Mouse (Mus musculus) cerebellum, adult (tissue): ENCODE measurements around the gene Stpg4.

Experiments used
- ATAC-seq: cut with Nextera tagmentation; 2 replicates; pipeline ENCODE4 v1.9.2; 2017; ENCODE audit warnings: mild to moderate bottlenecking, moderate library complexity, mixed read lengths; ENCODE audit not compliant: insufficient number of reproducible peaks, low FRiP score, low TSS enrichment

Stpg4 gene

GRCm38 (mm10) chr17:87447612-87448200 is 20.2 kb upstream of the Stpg4 start:
- 0 out of 2 replicates have a peak, but pooled peaks have one; percentile 4 for ATAC-seq

GRCm38 (mm10) chr17:87446767-87447611 is 19.4 kb upstream of the Stpg4 start, which contains the start of gene Calm2:
TSS of gene Calm2 (minus strand) at chr17:87446935.
- ATAC-seq: peak; percentile 81

GRCm38 (mm10) chr17:87445917-87446766 is 18.6 kb upstream of the Stpg4 start:
- peak; percentile 33; the same call in 1 of the 2 replicates for ATAC-seq

- ATAC-seq: no peak
Observed at GRCm38 (mm10) chr17:87445337-87445916, 17.9 kb upstream of the Stpg4 start.

DNA sequence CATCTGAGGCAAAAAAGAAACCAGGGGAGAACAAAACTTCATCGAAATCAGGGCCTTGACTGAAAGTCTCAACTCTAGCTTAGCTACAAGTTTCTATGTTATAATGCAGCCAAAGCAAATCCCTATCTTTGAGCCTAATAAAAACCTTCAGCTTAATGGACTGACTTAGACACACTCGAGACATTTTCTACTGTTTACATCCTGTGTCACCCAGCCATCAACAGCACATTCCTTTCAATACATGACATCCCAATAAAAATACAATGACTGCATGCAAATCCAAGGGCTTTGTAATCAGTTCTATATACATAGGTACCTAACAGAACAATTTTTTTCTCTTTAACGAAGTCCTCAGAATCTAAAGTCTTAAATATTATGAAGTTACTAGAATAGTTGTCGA is 17.2 kb upstream of the Stpg4 start:
- no peak for ATAC-seq

GRCm38 (mm10) chr17:87441537-87441936 is 14.0 kb upstream of the Stpg4 start:
- no peak for ATAC-seq

DNA sequence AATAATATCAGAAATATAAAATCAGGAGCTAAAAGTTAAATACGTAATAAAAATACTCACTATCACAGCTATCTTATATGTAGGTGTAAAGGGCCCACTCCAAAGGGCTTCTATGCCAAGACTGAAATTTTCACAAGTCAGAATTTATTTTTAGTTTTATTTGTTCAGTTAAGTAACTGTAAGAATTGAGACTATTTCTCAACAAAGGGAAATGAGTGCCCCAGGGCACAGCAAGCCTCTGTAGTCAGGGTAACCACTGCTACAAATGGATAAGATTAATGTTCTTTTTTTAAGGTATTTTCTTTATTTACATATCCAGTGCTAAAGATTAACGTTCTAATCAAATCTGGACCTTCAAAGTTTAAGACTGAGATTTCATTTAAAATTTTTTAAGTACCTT is 11.9 kb upstream of the Stpg4 start:
- ATAC-seq: no peak

- ATAC-seq: no peak
Observed at GRCm38 (mm10) chr17:87433929-87434328, 6.4 kb upstream of the Stpg4 start.

GRCm38 (mm10) chr17:87432743-87433142 is 5.2 kb upstream of the Stpg4 start:
- ATAC-seq: no peak

GRCm38 (mm10) chr17:87432314-87432713 is 4.8 kb upstream of the Stpg4 start:
- no peak for ATAC-seq

DNA sequence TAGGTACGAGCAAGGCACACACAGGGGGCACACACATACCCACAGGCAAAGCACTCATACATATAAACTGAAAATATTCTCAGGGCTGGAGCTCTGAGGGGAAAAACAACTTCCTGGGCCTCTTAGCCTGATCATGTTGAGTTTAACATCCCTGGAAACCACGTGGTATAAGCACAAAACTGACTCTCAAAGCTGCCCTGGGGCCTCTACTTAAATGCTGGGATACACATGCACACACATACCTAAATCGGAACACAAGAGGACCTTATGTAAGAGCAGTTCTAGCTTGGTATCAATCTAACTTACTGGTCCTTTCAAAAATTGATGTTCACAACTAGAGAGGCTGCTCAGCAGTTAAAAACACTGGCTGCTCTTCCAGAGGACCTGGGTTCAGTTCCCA is 1.9 kb upstream of the Stpg4 start:
- no peak for ATAC-seq

- ATAC-seq: no peak
Observed at GRCm38 (mm10) chr17:87418082-87418481, 9.5 kb downstream of the Stpg4 start.

DNA sequence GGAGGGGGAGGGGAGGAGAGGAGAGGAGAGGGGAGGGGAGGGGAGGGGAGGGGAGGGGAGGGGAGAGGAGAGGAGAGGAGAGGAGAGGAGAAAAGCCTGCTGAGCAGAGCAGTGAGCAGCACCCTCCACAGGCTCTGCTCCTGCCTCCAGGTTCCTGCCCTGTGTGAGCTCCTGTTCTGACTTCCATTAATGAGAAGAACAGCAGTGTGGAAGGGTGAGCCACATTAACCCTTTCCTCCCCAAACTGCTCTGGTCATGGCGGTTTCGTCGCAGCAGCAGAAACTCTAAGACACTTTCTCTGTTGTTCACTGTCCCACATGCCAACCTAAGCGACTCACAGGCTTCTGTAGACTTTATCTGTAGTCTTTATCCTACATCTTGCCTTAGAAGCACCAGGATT is 20.9 kb downstream of the Stpg4 start:
- ATAC-seq: no peak

DNA sequence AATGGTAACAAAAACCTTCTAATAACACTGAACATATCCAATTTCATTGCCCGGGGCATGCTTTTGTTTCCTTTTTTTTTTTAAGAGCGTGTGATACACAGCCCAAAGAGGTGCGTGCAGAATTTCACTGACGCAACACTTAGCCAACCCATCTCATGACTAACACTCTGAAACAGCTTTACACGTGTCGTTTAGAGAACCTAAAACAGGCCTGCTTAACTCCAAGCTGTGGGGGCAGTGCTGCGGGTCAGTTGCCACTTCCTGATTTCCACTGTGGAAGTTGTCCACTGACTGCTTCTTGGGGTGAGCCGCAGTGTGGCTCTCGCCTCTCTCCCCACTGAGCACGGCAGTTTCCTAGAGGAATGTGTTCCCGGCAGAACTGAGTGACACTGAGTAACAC is 22.0 kb downstream of the Stpg4 start:
- no peak for ATAC-seq

- ATAC-seq: no peak
Observed at GRCm38 (mm10) chr17:87403462-87403861, 24.1 kb downstream of the Stpg4 start.

GRCm38 (mm10) chr17:87402444-87402843 is 25.1 kb downstream of the Stpg4 start:
- ATAC-seq: no peak

GRCm38 (mm10) chr17:87397088-87397487 is 30.5 kb downstream of the Stpg4 start:
- ATAC-seq: no peak

DNA sequence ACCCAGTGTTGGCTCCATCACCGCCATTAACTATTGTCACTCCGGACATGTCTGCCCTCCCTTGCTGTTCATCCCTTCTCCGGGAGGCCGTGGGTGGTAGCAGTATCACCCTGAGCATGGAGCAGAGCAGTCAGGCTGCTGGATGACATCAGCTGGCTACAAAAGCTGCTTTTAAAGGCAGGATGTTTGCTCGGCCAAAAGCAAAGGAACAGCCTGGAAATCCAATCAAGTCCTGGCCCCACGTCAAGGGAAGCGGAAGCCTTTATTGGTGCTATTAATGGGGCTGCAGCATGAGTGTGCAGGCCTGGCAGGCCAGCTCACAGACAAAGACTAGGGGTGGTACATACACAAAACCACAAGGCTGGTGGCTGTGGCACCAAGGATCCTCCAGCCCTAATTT is 36.3 kb downstream of the Stpg4 start:
- no peak for ATAC-seq

GRCm38 (mm10) chr17:87387068-87387467 is 40.5 kb downstream of the Stpg4 start:
- no peak for ATAC-seq

GRCm38 (mm10) chr17:87385835-87386234 is 41.7 kb downstream of the Stpg4 start:
- ATAC-seq: no peak

DNA sequence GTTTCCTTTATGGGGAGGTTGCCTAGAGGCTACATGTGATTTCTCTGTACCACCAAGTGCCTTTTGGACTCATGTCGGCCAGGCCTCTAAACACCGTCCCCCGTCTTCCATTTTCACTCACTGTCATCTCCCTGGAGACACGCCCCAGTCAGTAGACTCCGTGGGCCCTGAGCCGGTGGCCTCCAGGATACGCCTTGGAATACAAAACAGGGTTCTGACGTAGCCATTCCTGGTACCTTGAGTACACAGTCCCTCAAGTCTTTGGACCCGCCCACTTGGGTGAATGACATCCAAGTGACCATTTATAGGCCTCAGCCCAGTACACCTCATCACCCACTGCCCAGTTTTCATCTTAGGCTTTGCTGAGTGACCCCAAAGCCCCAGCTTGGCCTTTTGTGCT is 46.9 kb downstream of the Stpg4 start:
- ATAC-seq: no peak
